Mouse (Mus musculus): ENCODE measurements at regions not wholly inside any gene's neighbourhood (a gene's known extent, or its start where the extent isn't known, plus 50 kb on each side); places are given as distances from the start of the nearest gene placed in this dataset.

- Histone ChIP-seq H3K36me3 (ENCODE audit: control insufficient read depth, insufficient read depth, low read length) (no peaks in the 10 kb centered on the region), H3K79me2 (ENCODE audit: control insufficient read depth, insufficient read depth, low read length) (no peaks in the 10 kb centered on the region), H3K27ac (replicated peaks; ENCODE audit: insufficient read depth, low read depth, low read length) (no peak overlapping the region), H3K27me3 (ENCODE audit: control insufficient read depth, insufficient read depth, low read length) (no peaks in the 10 kb centered on the region), H3K9ac (ENCODE audit: low read depth, low read length) (no peak overlapping the region), H3K4me3 (ENCODE audit: insufficient read depth, low read depth, low read length) (no peak overlapping the region), H3K4me1 (ENCODE audit: control insufficient read depth, insufficient read depth, low read length) (no peaks in the 10 kb centered on the region)
- no peak for TF ChIP-seq CTCF (IDR thresholded peaks at IDR 0.05; ENCODE audit: low read depth, low read length)
- no peak for TF ChIP-seq POLR2A (IDR thresholded peaks at IDR 0.05; ENCODE audit: extremely low read depth, insufficient read depth, low read length)
- DNase-seq (ENCODE audit: extremely low read depth, low read depth, low spot score): no peak
- 63% methylated on average over 2 of the region's 2 CpGs for WGBS
Measured at GRCm38 (mm10) chr6:101488466-101488865, 110.8 kb upstream of the Pdzrn3 start.

DNA sequence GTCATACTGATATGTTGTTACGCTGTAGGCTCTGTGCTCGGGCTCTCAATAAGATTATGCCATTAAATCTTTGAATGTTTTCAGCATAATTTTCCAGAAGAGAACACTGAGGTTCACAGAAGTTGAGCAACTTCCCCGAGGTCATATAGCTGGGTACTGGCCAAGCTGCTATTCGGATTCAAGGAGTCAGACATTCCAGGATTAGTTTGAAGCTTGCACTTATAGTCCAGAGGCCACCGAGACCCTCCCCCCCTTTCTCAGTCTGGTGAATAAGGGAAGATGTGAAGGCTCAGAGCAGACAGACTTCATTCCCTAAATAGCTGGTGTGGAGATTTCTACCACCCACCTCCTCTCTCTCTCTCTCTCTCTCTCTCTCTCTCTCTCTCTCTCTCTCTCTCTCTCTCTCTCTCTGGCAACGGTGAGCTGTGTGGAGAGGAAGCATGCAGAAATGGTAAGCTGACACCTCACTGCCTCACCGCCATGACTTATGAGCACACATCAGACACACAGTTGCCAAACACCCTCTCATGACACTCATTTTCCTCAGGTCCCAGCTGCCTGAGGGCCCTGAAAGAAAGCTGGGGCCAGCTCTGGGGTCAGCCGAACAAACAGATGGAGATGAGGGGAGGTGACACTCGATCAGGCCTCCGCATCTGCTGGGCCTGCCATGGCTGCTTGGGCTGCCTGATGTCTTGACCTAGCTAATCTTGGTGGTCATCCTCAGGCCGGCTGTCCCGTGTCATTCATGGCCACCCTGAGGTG is 107.0 kb upstream of the Pdzrn3 start:
- no peak overlapping the region for H3K4me3 ChIP-seq (ENCODE audit: insufficient read depth, low read depth, low read length)
- no peaks in the 10 kb centered on the region for H3K4me1 ChIP-seq (ENCODE audit: control insufficient read depth, insufficient read depth, low read length)
- H3K27me3 ChIP-seq (ENCODE audit: control insufficient read depth, insufficient read depth, low read length): no peaks in the 10 kb centered on the region
- no peak for DNase-seq (ENCODE audit: extremely low read depth, low read depth, low spot score)
- whole genome bisulfite sequencing: 75% methylated on average over 12 of the region's 12 CpGs
- no peak overlapping the region for H3K27ac ChIP-seq (replicated peaks; ENCODE audit: insufficient read depth, low read depth, low read length)
- H3K9ac ChIP-seq (ENCODE audit: low read depth, low read length): no peak overlapping the region
- no peaks in the 10 kb centered on the region for H3K79me2 ChIP-seq (ENCODE audit: control insufficient read depth, insufficient read depth, low read length)
- TF ChIP-seq CTCF (IDR thresholded peaks at IDR 0.05; ENCODE audit: low read depth, low read length) (no peak), POLR2A (IDR thresholded peaks at IDR 0.05; ENCODE audit: extremely low read depth, insufficient read depth, low read length) (no peak)
- H3K36me3 ChIP-seq (ENCODE audit: control insufficient read depth, insufficient read depth, low read length): no peaks in the 10 kb centered on the region

DNA sequence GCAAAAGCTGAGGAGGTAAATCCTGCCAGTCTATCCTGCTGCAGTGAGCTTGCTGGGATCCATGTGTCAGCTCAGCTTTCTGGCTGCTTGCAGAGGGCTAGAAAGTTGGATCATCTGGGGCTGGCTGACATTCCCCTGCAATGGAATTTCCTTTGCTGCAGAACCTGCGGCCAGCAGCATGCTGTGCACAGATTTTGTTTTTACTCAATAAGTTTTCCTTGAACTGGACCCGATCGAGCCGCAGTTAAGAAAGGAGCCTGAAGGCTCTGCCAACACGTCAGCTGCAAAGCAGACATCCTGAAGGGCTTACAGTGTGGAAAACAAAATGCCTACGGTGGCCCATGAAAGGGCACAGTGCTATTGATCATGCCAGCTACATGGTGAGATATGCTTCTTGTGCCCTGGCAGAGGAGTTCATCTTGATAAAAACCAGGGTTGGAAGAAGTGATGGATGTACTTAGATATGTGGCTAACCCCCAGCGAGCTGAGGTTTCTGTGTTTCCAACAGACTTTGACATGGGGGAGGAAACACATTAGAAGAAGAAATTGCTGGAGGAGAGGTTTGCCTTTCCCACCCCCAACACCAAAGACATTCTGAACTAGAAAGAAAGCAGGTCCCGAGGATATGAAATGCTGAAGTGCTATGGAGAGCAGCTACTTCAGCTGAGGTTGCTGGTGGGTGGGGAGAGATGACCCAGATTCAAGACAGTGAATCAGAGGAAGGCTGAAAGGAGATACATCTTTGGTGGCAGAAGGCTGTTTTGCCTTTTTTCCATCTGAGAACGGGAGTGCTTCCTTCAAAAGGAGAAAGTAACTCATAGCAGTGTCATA is 105.2 kb upstream of the Pdzrn3 start:
- TF ChIP-seq CTCF (IDR thresholded peaks at IDR 0.05; ENCODE audit: low read depth, low read length) (no peak), POLR2A (IDR thresholded peaks at IDR 0.05; ENCODE audit: extremely low read depth, insufficient read depth, low read length) (no peak)
- WGBS: 65% methylated on average over 9 of the region's 9 CpGs
- no peak overlapping the region for H3K4me3 ChIP-seq (ENCODE audit: insufficient read depth, low read depth, low read length)
- H3K27ac ChIP-seq (replicated peaks; ENCODE audit: insufficient read depth, low read depth, low read length): no peak overlapping the region
- H3K79me2 ChIP-seq (ENCODE audit: control insufficient read depth, insufficient read depth, low read length): no peaks in the 10 kb centered on the region
- no peak overlapping the region for H3K9ac ChIP-seq (ENCODE audit: low read depth, low read length)
- H3K4me1 ChIP-seq (ENCODE audit: control insufficient read depth, insufficient read depth, low read length): no peaks in the 10 kb centered on the region
- no peak for DNase-seq (ENCODE audit: extremely low read depth, low read depth, low spot score)
- no peaks in the 10 kb centered on the region for H3K36me3 ChIP-seq (ENCODE audit: control insufficient read depth, insufficient read depth, low read length)
- no peaks in the 10 kb centered on the region for H3K27me3 ChIP-seq (ENCODE audit: control insufficient read depth, insufficient read depth, low read length)

DNA sequence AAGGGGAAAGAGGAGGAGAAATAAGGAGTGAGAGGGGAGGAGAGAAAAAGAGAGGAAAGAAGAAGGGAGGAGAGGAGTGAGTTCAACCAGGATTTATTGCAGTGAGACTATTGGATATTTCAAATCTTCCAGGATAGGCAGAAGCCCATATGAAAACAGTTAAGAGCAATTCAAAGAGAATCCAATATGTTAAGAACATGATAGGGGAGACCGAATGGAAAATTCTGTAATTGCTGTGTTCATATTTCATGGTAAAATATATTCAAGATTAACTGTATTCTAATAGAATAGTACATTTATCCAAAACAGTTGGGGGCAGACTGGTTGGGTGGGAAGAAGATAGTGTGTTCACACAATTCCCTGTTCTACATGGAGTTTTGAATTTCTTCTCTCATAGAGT is 96.3 kb upstream of the Pdzrn3 start:
- H3K27me3 ChIP-seq (ENCODE audit: control insufficient read depth, insufficient read depth, low read length): no peaks in the 10 kb centered on the region
- no peak overlapping the region for H3K27ac ChIP-seq (replicated peaks; ENCODE audit: insufficient read depth, low read depth, low read length)
- no peak overlapping the region for H3K4me3 ChIP-seq (ENCODE audit: insufficient read depth, low read depth, low read length)
- no peak for TF ChIP-seq CTCF (IDR thresholded peaks at IDR 0.05; ENCODE audit: low read depth, low read length)
- 94% methylated on average over 1 of the region's 1 CpGs for WGBS
- no peaks in the 10 kb centered on the region for H3K4me1 ChIP-seq (ENCODE audit: control insufficient read depth, insufficient read depth, low read length)
- no peaks in the 10 kb centered on the region for H3K36me3 ChIP-seq (ENCODE audit: control insufficient read depth, insufficient read depth, low read length)
- no peaks in the 10 kb centered on the region for H3K79me2 ChIP-seq (ENCODE audit: control insufficient read depth, insufficient read depth, low read length)
- no peak overlapping the region for H3K9ac ChIP-seq (ENCODE audit: low read depth, low read length)
- DNase-seq (ENCODE audit: extremely low read depth, low read depth, low spot score): no peak

DNA sequence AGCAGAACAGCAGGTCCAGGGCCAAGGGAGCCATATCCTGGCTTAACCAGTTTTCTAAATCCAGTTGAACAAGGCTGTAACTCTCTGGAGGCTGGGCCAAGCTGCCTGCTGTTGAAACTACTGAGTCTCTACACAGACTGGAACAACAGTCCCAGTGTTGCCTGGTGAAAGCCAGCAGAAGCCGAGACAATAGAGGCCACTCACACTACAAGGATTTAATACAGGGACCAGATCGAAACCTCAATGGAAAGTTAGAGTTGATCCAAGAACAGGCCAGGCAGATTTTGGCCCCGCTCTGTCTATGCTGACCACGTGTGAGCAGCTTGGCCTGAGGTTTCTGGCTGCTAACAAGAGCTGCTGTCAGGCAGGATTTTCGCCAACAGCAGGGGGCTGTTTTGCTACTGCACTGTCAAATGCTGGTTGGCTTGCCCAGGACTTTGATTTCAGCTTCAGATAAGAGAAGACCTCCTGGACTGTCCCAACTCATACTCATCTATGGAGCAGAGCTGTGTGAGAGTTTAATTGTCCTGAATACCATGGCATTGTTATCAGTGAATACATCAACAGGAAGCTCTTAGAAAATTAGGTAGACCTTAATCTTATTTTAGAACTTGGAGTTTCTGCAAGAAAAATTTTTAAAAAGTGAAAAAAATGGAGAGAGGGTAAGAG is 95.7 kb upstream of the Pdzrn3 start:
- Histone ChIP-seq H3K4me3 (ENCODE audit: insufficient read depth, low read depth, low read length) (no peak overlapping the region), H3K4me1 (ENCODE audit: control insufficient read depth, insufficient read depth, low read length) (no peaks in the 10 kb centered on the region), H3K79me2 (ENCODE audit: control insufficient read depth, insufficient read depth, low read length) (no peaks in the 10 kb centered on the region), H3K36me3 (ENCODE audit: control insufficient read depth, insufficient read depth, low read length) (no peaks in the 10 kb centered on the region), H3K9ac (ENCODE audit: low read depth, low read length) (no peak overlapping the region), H3K27ac (replicated peaks; ENCODE audit: insufficient read depth, low read depth, low read length) (no peak overlapping the region), H3K27me3 (ENCODE audit: control insufficient read depth, insufficient read depth, low read length) (no peaks in the 10 kb centered on the region)
- TF ChIP-seq CTCF (IDR thresholded peaks at IDR 0.05; ENCODE audit: low read depth, low read length) (no peak), POLR2A (IDR thresholded peaks at IDR 0.05; ENCODE audit: extremely low read depth, insufficient read depth, low read length) (no peak)
- WGBS: 60% methylated on average over 5 of the region's 5 CpGs
- DNase-seq (ENCODE audit: extremely low read depth, low read depth, low spot score): no peak
